Mouse (Mus musculus) cerebellum, postnatal 25 days (tissue): ENCODE data around the gene Atp6v0a1.

Experiments used
- DNase-seq, 2 experiments: peaks; one replicate each; pipeline ENCODE4 v3.0.0; 2021; ENCODE audit warnings: mixed read lengths in 2 of 2

Atp6v0a1 gene

DNA sequence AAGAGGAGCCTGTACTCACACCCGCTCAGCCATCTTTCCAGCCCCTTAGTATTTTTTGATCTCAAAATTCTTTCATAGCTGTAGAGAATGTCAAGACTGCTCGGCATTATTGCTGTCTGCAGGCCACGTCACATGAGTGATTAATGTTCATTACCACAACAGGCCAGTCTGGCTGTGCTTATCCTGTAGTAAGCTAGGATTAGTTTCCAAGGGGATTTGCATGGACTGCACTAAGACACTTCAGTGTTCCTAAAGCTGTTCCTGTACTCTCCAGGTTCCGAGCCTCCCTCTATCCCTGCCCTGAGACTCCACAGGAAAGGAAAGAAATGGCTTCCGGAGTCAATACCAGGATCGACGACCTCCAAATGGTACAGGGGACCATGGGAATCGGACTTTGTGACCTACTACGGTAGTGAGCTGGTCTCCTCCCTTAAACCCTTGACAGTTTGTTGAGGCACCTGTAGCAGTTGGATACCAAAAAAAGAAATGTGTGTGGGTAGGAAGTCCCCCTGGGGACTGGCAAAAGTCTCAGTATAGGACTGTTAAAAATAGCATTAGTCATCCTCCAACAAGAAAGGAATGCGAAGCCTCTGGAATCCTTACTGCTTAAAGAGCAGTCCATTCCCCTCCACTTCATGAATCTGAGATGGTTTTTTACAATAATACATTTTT lies 21.0 kb downstream of the Atp6v0a1 start:
- no peak for DNase-seq

DNA sequence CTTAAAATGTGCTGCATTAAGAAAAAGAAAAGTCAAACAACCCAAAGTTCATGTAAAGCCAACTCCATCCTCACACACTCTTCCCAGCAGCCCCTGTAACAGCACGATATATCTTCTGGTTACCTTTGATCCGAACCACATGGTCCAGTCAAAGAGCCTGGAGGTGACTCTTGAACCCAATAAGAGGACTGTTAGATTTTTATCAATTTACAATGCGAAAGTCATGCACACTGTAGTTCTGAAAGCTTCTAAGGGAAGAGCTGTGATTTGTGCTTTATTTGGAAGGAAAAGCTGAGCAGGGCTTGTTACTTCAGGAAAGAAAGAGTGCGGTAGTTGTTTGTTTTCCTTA lies 21.5 kb downstream of the Atp6v0a1 start:
- DNase-seq = no peak

DNA sequence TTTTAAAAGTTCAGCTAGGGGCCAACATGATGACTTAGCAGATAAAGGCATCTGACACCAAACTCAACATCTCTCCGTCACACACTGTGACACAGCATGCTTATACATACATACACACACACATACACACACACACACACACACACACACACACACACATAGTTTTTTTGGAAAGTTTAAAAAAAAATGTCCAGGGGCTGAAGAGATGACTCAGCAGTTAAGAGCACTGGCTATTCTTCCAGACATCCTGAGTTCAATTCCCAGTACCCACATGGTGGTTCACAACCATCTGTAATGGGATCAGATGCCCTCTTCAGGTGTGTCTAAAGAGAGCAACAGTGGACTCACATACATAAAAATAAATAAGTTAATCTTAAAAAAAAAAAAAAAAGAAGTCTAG lies 22.2 kb downstream of the Atp6v0a1 start:
- DNase-seq = no peak

DNA sequence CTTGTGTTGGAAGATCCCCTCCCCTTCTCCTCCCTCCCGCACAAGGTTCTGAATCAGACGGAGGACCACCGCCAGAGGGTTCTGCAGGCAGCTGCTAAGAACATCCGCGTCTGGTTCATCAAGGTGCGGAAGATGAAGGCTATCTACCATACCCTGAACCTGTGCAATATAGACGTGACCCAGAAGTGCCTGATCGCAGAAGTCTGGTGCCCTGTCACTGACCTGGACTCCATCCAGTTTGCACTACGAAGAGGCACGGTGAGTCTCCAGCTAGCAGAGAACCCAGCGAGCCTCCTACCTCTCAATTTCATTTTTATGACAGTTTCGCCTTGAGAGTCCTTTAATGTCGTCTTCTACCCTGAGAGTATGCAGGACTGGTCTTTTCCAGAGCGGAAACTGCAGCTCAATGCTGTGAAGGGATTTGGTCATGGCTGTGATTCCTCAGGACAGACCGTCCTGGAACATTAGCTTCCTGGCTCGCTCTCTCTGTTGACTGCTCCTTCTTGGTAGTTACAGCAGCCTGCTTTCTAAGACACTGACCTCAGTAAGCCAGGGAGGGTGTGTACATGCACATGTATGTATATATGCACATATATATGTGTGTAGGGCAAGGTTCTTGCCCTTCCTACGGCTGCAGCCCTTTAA lies 24.7 kb downstream of the Atp6v0a1 start:
- no peak for DNase-seq

DNA sequence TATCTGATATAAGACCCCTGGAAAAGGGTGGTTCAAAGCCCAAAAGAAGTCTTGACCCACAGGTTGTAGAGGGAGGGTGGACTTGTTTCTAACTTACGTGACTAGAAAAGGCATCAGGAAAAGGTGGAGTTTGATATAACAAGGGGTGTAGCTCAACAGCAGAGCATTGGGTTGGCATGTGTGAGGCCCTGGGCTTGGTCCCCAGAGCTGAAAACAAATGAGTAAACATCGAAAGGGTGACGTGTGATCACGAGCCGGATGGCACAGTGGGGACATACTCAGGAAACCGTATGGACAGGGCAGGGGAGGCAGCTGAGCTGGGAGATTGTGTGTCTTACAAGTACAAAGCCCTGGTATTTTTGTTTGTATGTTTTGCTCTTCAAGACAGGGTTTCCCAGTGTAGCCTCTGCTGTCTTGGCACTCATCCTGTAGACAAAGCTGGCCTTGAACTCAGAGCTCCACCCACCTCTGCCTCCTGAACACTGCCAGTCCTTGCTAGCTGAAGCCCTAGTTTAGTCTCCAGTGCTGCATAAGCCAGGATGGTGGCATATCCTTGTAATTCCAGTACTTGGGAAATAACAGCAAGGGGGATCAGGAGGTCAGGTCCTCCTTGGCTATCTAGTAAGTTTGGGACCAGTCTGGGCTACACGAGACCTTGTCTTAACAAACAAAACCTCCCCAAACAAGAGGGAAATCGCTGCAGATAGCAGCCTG lies 25.5 kb downstream of the Atp6v0a1 start:
- DNase-seq = no peak

DNA sequence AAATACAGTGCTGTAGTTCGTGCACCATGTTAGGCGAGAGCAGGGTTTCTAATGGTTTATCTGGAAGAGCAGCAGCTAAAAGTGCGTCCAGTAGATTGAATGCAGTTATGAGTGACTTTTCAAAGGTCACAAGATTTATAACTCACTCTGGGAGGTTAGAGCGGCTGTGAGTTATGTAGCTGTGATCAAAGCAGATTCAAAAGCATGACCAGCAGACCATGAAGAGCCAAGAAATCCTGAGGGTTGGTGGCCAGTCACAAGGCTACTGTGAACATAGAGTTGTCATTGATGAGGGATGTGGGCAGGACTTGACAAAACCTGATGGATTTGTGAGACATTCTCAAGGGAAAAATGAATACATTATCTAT lies 26.1 kb downstream of the Atp6v0a1 start:
- DNase-seq = no peak

DNA sequence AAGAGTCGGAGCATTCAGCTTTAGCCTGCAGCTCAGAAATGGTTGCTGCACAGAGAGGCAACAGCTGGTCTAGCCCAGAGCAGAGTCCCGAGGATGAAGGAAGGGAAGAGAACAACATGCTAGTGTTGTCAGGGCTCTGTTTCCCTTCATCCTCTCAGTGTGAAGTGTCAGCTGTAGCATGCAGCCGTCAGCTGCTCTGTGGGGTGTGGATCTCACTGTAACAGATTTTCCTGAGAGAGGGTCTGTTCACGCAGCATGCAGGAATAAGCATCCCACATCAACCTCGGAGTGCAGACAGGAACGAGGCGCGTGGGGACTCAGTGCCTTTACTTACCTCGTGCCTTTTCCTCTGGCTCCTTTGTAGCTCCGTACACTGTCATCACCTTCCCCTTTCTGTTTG lies 28.5 kb downstream of the Atp6v0a1 start:
- no peak for DNase-seq

DNA sequence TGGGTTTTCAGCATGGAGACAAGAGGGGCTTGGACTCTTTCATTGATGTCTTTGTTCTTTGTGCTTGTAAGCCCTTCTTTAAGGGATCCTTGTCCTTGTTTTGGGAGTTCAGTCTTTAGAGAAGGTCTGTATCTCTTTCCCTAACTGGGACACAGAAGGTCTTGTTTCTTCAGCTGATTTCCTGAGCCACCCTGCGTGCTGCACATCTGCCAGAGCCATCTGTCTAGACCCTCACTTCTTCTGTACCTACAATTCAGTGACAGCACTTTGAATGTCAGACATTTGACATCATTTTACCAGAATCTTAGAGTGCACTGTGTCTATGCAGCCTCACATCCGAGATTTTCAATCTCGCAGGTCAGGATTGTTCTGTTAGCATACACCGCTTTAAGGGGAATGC lies 36.6 kb downstream of the Atp6v0a1 start:
- DNase-seq = no peak

DNA sequence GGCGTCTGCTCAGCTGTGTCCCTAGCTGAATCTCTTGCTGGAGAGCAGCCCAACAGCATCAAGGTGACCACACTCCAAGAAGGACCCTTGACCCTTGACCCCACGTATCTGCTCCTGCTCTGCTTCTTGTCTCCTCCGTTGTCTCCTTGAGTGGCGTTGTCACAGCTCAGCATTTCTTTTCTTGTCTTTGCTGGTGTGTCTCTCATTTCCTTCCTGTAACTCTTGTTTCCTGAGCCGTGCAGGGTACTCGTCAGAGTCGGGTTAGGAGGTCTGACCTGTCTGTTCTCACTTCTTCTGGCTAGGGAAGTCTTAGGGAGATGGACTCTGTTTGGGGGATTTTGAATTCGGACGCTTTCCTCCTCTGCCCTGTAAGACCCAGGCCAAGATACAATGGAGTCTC lies 37.2 kb downstream of the Atp6v0a1 start:
- no peak for DNase-seq

DNA sequence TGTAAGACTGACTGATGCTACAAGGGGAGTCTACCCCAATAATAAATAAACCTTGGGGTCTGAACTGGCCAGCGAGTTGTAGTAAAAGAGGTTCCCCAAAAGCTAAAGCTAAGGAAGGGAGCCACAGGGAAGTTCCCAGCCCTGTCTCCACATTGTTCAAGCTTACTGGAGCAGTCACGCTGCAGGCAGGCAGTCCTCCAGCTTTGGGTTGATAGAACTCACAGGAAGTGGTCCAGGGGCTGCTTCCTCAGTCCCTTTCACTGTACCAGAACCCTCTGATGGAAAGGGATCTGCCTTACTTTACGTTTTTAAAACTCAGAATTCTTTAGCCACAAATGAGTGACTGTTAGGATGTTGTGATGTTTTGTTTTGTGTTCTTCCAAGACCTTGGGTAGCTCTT lies 38.2 kb downstream of the Atp6v0a1 start:
- DNase-seq = no peak

DNA sequence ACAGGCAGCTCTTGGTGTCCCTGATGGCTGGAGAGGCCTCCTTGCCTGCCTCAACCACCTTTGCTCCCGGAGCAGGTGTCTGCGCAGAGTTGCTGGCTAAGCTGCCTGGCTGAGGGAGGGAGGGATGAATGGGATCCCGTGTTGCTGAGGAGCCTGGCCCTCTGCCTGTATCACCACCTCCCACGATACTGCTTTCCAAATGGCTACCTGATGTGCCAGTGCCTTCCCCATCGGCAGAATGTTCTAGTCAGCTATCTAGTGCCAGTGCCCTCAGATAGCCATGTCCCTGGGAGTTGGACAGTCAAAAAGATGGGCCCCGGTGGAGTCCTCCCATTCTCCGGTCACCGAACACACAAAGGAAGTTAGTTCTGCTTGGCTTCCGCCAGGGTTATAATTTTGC lies 41.1 kb downstream of the Atp6v0a1 start:
- DNase-seq = peak; percentile 76 to 79

DNA sequence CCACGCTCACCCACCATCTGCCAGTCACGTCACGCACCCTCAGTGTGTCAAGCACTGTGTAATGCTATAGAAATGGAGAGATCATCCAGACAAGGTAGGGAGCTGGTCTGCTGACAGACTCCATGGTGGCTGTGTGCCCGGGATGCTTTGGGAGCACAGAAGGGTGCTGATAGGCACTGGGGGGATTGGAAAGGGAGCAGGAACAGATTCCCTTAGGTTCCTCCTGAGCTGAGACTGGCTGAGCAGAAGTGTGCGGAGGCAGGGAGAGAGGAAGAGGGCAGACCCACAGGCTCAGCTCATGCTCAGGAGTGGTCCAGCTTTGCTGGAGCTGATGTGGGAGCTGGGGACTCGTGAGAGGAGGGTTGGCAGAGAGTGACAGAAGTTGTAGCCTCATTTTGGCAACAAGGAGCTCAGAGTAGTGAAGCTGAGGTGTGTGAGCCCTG lies 41.8 kb downstream of the Atp6v0a1 start:
- DNase-seq = peak; percentile 56 to 69

DNA sequence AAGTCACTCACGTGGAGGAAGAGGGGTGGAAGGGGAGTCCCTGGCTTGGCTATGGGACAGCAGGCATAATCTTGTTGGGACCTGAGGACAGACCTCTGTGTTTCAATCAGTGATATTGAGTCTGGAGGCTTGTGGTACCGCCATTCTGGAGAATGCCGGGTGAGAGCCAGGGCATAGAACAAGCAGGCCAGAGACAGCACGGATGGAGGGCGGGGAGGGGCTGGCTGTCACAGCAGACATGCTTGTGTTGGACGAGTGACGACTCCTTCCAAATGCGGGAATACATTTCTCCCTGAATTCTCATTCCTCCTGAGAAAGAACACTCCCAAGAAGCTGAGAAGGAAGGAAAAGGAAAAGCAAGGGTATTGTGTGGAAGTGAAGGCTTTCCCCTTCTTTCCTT lies 42.4 kb downstream of the Atp6v0a1 start:
- DNase-seq = peak in 1 of 2 experiments; percentile 63

DNA sequence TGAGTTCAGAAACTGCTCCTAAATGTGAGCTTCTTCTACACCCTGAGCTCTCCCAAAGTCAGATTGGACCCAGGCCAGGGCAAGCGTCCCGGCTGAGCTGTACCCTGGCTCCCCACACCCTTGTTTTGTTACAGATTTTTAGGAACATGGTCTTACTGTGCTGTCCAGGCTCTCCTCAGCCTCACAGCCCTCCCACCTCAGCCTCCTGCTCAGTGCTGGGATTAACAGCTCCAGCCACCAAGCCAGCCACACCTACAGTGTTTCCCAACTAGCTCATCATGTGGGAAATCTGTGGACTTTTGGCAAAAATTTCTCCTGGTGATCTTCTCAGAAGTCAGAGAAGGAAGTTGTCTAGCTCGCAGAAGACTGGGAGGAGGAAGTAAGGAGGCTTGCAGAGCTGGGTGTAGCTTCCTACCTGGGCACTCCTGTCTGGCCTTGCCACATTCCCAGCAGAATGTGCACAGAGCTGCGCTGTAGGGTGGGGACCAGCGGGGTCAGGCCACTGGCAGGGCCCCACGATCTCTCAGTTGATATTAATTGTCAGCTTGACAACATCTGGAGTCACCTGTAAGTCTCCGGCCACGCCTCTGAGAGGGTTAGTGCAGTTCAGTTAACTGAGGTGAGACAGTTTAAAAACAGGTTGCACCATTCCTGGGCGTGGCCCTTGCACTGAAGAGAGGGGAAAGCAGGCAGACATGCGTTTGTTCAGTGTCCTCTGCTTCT lies 43.7 kb downstream of the Atp6v0a1 start:
- no peak for DNase-seq

DNA sequence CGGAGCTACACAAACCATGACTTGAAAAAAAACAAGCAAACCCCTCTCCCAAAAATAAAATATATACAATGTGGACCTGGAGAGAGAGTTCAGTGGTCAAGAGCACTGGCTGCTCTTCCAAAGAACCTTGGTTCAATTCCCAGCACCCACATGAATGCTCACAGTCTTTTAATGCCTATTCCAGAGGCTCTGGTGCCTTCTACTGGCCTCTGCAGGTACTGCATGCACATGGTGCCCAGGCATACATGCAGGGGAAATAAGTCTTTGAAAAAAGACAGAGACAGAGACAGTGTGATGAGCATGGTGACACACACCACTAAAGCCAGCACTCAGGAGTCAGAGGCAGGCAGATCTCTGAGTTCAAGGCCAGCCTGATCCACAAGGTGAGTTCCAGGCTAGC lies 44.7 kb downstream of the Atp6v0a1 start:
- no peak for DNase-seq

DNA sequence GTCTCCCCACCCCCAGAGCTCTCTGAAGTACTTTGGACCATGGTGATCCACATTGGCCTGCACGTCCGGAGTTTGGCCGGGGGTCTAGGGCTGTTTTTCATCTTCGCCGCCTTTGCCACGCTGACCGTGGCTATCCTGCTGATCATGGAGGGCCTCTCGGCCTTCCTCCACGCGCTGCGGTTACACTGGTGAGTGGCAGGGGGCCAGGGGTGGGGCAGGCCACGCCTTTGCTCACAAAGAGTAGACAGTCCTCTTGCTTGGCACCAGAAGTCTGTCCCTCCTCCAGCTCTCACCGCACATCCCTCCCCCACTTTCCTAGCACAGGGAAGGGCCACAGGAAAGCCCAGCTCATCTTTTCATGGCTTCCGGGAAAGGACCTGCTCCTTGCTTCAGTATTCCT lies 46.2 kb downstream of the Atp6v0a1 start:
- DNase-seq = peak in 1 of 2 experiments; percentile 48

DNA sequence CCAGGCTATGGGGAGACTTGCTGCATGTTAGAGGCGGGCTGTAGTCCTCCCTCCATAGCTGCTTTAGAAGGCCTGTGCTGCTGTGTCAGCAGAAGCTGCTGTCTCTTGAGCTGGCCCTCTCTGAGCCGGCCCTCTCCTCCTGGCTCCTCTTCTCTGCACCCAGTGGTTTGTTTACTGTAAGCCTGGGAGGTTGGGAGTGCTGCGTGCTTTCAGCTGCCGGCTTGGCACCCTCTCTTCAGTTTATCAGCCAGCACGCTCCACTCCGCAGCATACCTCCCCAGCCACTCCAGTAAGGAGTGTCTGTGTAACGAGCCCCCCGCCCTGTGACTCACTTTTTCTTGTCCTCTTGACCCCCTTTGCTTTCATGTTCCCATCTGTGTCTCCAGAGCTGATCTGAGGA lies 47.6 kb downstream of the Atp6v0a1 start:
- no peak for DNase-seq

DNA sequence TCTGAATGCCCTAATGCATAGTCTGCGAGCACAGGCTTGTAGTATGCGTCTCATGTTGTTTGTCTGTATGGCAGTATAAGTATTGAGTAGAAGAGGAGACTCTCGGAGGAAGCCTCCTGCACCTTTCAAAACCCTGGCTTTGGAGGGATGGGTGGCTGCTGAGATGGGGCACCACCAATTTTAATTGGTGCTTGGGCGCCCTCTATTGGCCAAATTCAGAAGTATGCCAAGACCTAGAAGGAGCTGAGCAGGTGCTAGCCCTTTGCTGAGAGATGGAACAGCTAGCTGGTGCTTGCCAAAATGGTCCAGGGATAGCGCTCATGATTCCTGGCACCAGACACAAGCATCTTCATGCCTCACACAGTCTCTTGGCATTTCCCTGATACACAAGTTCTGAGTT lies 48.6 kb downstream of the Atp6v0a1 start:
- peak; percentile 90 to 95 for DNase-seq

DNA sequence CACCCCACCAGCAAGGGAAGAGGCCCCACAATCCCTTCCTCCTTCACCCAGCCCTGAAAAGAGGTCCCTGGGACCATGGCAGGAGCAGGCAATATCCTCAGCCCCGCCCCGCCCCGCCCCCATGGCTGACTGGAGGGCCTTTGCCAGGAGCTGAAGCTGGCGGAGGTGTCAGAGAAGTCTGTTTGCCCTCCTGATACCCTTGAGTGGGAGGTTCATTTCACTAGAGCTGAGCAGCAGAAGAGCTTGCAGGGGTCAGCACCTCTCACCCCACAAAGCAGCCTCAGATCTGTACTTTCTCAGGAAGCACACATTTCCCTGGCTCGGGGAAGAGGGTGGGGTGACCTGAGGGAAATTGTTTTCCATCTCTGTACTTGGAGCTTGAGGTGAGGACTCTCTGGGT lies 49.5 kb downstream of the Atp6v0a1 start:
- no peak for DNase-seq

DNA sequence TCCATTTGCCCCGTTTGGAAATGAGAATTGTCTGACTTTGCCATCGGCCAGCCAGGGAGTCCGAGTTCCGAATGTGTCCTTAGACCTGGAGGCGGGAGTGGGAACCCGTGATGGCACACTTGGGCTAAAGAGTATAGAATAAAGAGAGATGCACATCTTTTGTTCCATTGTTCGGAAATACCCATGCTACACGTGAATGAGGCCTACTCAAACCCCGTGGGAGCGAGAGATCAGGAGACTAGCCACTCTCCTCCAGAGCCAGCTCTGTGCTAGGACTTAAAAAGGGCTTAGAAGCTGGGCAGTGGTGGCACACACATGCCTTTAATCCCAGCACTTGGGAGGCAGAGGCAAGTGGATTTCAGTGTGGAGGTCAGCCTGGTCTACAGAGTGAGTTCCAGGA lies 50.2 kb downstream of the Atp6v0a1 start:
- DNase-seq = no peak

DNA sequence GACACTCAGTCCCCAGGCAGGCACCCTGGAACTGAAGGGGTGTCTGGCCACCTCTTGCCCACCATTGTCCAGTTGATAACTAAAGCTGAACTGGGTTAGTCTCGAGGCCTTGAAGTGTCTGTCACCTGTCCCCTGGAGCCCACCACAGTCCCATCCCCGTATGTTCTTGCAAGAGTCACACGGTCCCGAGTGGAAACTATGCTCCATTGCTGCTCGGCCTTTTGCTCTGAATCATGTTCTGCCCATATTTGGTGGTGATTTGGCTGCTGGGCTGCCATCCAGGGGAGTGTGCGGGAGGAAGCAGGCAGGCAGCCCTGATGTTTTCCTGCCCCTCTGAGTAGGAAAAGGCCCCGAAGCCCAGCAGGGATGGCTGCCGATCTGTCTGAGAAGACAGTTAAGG lies 50.9 kb downstream of the Atp6v0a1 start:
- DNase-seq = peak; percentile 74 to 83

DNA sequence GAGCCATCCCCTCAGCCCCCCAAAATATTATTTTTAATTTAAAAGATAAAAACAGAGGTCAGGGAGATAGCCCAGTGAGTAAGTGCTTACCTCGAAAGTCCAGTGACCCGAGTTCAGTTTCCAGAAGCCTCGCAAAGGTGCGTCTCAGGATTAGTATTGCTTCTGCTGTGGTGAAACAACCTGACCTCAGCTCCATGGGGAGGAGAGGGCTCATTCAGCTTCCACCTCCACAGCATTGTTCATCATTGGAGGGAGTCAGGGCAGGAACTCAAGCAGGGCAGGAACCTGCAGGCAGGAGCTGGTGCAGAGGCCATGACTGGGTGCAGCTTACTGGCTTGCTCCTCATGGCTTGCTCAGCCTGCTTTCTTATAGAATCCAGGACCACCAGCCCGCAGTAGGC lies 51.8 kb downstream of the Atp6v0a1 start:
- DNase-seq = no peak

DNA sequence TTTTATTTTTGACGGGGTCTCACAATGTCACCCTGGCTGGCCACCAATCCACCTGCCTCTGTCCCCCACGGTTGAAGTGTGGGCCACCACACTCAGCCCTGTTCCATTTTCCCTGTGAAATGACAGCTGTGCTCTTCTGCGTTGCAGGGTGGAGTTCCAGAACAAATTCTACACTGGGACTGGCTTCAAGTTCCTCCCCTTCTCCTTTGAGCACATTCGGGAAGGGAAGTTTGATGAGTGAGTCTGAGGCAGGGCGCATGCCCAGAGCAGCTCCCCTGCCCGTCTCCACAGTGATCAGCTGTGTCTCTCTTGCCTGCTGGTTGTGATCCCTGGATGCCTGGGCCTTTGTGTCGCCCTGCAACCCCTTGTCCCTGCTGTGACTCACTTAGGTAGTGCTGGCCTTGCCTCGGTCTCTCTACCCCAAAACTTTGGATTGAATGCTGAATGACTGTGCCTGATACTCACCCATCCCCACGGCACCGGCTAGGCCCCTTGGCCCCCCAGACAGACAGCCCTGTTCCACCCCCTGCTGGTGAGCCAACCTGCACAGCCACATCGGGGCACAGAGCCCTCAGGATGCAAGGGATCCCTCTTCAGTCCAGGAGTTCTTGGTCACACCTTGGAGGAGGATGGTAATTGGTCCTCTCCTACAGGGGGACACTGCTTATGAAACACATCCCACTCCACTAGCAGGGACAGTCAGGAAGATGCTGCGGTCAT lies 53.1 kb downstream of the Atp6v0a1 start:
- peak in 1 of 2 experiments; percentile 40 for DNase-seq
